Mouse (Mus musculus) brain, adult 2 months (tissue): ENCODE measurements at regions not wholly inside any gene's neighbourhood (a gene's known extent, or its start where the extent isn't known, plus 50 kb on each side); places are given as distances from the start of the nearest gene placed in this dataset.

Experiments
- DNase-seq: peaks from one replicate; pipeline ENCODE4 v3.0.0; 2011; ENCODE audit warnings: low read depth, low spot score

DNA sequence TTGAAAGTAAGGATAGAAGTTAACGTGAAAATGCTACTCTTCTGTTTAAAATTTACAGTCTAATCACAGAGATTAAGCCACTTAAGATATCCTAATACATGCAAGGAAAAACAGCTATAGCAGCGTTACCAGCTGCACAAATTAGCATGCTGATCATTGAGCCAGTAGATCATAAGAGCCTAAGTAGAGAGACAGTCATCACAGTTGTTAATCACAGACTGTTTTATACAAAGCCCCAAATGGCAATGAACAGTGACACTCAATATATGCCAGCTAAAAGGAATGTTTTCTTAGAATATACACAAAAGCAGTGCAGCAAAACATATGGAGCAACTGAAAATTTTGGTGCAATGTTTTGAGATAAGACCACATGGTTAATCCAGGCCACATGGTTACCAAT lies 64.7 kb upstream of the Ppp1r3a start:
- peak; percentile 0 for DNase-seq

DNA sequence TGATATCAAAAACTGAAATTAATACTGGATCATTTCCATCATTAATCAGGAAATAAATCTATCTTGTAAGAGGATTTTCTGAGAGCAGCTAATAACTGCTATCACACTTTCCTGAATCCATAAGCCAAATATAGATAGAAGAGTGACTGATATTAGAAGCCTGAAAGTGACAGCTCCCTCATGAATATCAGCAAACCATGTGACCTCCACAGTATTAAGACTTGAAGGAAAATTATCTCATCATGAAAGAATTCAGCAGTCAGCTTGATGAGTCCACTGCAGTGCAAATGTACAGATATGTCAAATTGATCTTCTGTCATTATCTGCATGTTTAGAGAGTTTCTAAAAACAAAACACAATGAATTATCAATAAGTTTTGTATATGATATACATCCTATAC lies 69.7 kb upstream of the Ppp1r3a start:
- peak; percentile 1 for DNase-seq

DNA sequence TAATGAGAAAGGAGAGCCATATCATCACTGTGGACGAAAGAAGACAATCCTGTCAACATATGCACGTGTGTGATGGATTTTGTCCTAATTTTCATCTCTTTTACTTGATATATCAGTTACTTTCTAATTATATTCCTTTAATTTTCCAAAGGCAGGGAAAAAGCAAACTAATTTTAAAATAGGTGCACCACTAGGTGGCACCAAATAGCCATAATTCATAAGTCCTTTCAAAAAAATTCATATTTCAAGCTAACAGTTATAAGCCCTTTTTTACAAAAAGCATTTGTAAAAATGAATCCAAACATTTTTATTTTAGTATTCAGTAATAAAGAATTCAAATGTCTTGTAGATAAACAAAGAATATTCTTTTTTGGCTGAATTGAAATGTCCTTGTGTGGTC lies 62.2 kb upstream of the Foxp2 start:
- peak; percentile 42 for DNase-seq
